Mouse (Mus musculus) limb, embryonic 14.5 days (tissue): Measurements from ENCODE around the gene Itgb6. TPM values are rescaled to one million over a fixed set of nuclear protein-coding genes. Genes with fewer than 3 reads are reported as not detected.

Experiments used
- ATAC-seq: fragments of 200-750 bp; cut with Nextera tagmentation; 2 replicates; pipeline ENCODE4 v1.8.0; 2017; ENCODE audit warnings: low read depth, moderate number of reproducible peaks, moderate TSS enrichment; ENCODE audit not compliant: low FRiP score
- DNase-seq: peaks from one replicate; pipeline ENCODE4 v3.0.0-alpha.2; 2015; ENCODE audit warnings: low spot score
- H3K27ac ChIP-seq: fragments of 300-500 bp; sonication (generic); replicated peaks from 2 replicates; pipeline ENCODE4 v1.5.1; 2014; ENCODE audit warnings: low read depth, mild to moderate bottlenecking, low read length, moderate library complexity, mixed read lengths
- H3K27me3 ChIP-seq: fragments of 300-500 bp; sonication (generic); 2 replicates; pipeline ENCODE4 v1.6.1; 2014; ENCODE audit warnings: low read length, mixed read lengths; ENCODE audit not compliant: control insufficient read depth, insufficient read depth
- H3K36me3 ChIP-seq: fragments of 300-500 bp; sonication (generic); 2 replicates; pipeline ENCODE4 v1.6.1; 2014; ENCODE audit warnings: mild to moderate bottlenecking, low read length, moderate library complexity, mixed read lengths; ENCODE audit not compliant: control insufficient read depth, insufficient read depth
- H3K4me1 ChIP-seq: fragments of 300-500 bp; sonication (generic); 2 replicates; pipeline ENCODE4 v1.6.1; 2014; ENCODE audit warnings: antibody characterized with exemption, low read length, mixed read lengths; ENCODE audit not compliant: control insufficient read depth, insufficient read depth
- H3K4me2 ChIP-seq: fragments of 300-500 bp; sonication (generic); replicated peaks from 2 replicates; pipeline ENCODE4 v1.6.1; 2014; ENCODE audit warnings: low read depth, mild to moderate bottlenecking, low read length, moderate library complexity; ENCODE audit not compliant: severe bottlenecking
- H3K4me3 ChIP-seq: fragments of 300-500 bp; sonication (generic); replicated peaks from 2 replicates; pipeline ENCODE4 v1.5.1; 2014; ENCODE audit warnings: low read length
- H3K9ac ChIP-seq: fragments of 300-500 bp; sonication (generic); 2 replicates; pipeline ENCODE4 v1.6.1; 2014; ENCODE audit warnings: mild to moderate bottlenecking, low read depth, low read length, moderate library complexity; ENCODE audit not compliant: severe bottlenecking
- H3K9me3 ChIP-seq: fragments of 300-500 bp; sonication (generic); 2 replicates; pipeline ENCODE4 v1.6.1; 2016; ENCODE audit warnings: low read length; ENCODE audit not compliant: control insufficient read depth
- POLR2A ChIP-seq: fragments of 200-500 bp; IDR thresholded peaks from 2 replicates; pipeline ENCODE4 v1.8.0; 2012; ENCODE audit warnings: inconsistent platforms, mild to moderate bottlenecking, moderate library complexity, borderline replicate concordance; ENCODE audit not compliant: insufficient read depth, insufficient read length; ENCODE audit errors: extremely low read depth
- WGBS: fragments of 180-500 bp; shearing (Covaris S2); extraction: QIAGEN DNeasy Blood & Tissue Kit; methylation state at CpG from one replicate; pipeline ENCODE4 v1.1.7; 2014; 5-methylcytosine and 5-hydroxymethylcytosine counted together
- polyA plus RNA-seq, 2 experiments: library from polyadenylated mRNA; depleted of rRNA in 1 of 2; stranded (reverse) in 1 of 2; unstranded in 1 of 2; fragments of >200 nt; fragmentation: Nextera tagmentation in 1 of 2; extraction: Ambion mirVana in 1 of 2; gene quantifications; 2 replicates each; pipeline versions ENCODE4 v1.2.1 to v1.2.3; 2012 to 2014

The Itgb6 gene
- polyA plus RNA-seq, 2 experiments, result 2.6 to 3.3 TPM

DNA sequence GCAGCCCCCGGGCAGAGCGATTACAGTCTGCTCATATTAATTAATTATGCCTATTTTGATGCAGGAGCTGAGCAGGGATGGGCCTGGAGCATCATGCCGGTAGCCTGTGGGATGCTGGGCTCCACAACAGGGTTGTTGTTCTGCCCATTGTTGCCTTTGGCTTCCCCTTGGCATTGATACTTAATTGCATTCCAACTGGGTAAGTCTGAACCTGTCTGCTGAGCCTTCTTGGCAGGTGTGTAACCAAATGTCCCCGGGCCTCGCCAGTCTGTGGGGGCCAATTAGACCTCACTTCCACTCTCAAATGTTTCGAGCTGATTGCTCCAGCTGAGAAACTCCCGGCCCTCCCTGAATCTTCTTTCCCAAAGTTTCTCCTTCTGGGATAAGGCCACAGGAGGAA lies 24.9 kb downstream of the Itgb6 start:
- Histone ChIP-seq H3K27me3 (no peaks in the 10 kb centered on the region), H3K4me2 (no peak overlapping the region), H3K27ac (no peak overlapping the region), H3K9ac (no peak overlapping the region), H3K4me3 (no peak overlapping the region), H3K4me1 (peaks cover 26% of the 10 kb centered on the region), H3K9me3 (no peaks in the 10 kb centered on the region), H3K36me3 (no peaks in the 10 kb centered on the region)
- no peak for TF ChIP-seq POLR2A
- DNase-seq (no peak), ATAC-seq (no peak)
- 47% methylated on average over 7 of the region's 7 CpGs for WGBS

DNA sequence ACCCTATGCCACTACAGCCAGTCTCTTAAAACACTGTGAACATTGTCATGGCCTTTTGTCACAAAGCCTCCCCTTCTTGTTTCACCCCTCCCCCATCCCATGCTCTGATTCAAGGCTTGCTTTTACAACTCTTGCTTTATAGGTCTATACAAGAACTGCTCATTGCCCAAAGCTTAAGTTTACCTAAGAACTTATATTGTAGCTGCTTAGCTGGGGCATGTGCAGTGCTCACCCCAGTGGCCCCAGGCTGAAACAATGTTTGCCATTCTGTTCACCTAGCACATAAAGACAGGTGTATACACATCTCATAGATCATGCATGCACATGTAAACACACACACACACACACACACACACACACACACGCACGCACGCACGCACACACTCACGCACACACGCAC lies 25.9 kb downstream of the Itgb6 start:
- no peaks in the 10 kb centered on the region for H3K9me3 ChIP-seq
- whole genome bisulfite sequencing, result 94% methylated on average over 6 of the region's 6 CpGs
- ATAC-seq (no peak), DNase-seq (no peak)
- no peak for TF ChIP-seq POLR2A
- peaks cover 26% of the 10 kb centered on the region for H3K4me1 ChIP-seq
- H3K4me2 ChIP-seq, result no peak overlapping the region
- no peak overlapping the region for H3K27ac ChIP-seq
- H3K9ac ChIP-seq, result no peak overlapping the region
- no peak overlapping the region for H3K4me3 ChIP-seq
- no peaks in the 10 kb centered on the region for H3K36me3 ChIP-seq
- no peaks in the 10 kb centered on the region for H3K27me3 ChIP-seq

DNA sequence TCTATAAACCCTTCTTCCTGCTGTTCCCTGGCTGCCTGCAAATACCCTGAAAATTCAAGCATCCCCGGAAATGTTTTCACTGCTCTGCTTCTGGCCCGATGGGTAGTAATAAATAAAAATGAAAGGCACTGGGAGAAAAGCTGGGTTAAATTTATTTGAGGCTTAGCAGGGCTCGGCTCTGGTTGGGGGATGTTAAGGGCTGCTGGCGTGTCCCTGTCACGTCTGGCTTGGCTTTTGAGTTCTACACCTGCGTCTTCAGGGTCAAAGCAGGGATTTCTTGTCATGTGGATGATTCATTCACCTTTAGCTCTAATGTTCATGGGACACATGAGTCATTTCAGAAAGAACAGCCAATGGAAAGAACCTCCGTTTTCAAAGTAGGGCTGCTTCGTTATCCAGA lies 26.7 kb downstream of the Itgb6 start:
- peaks cover 26% of the 10 kb centered on the region for H3K4me1 ChIP-seq
- TF ChIP-seq POLR2A, result no peak
- H3K4me2 ChIP-seq, result no peak overlapping the region
- no peaks in the 10 kb centered on the region for H3K27me3 ChIP-seq
- ATAC-seq, result no peak
- no peaks in the 10 kb centered on the region for H3K9me3 ChIP-seq
- H3K27ac ChIP-seq, result no peak overlapping the region
- no peaks in the 10 kb centered on the region for H3K36me3 ChIP-seq
- no peak for DNase-seq
- H3K9ac ChIP-seq, result no peak overlapping the region
- WGBS, result 17% methylated on average over 8 of the region's 8 CpGs
- H3K4me3 ChIP-seq, result no peak overlapping the region

DNA sequence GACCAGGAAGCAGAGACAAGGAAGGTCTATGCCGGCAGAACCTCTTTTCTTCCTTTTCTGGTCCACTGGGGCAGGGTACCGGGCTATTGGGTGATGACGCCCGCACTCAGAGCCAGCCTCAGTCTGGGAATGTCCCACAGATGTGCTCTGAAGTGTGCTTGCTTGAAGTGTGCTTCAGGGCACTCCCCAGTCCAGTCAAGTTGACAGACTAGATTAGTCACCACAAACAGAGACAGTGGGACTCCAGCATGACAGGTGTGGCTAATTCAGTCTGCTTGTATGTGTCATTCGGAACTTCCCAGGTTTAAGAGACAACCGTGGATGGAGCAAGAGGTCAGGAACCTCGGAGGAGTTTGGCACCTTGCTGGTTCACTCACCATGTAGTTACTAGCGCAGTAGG lies 27.9 kb downstream of the Itgb6 start:
- TF ChIP-seq POLR2A, result no peak
- Histone ChIP-seq H3K9ac (no peak overlapping the region), H3K36me3 (no peaks in the 10 kb centered on the region), H3K4me3 (no peak overlapping the region), H3K4me1 (peaks cover 26% of the 10 kb centered on the region), H3K4me2 (no peak overlapping the region), H3K27me3 (no peaks in the 10 kb centered on the region), H3K27ac (no peak overlapping the region), H3K9me3 (no peaks in the 10 kb centered on the region)
- DNase-seq (no peak), ATAC-seq (no peak)
- 79% methylated on average over 8 of the region's 8 CpGs for WGBS

DNA sequence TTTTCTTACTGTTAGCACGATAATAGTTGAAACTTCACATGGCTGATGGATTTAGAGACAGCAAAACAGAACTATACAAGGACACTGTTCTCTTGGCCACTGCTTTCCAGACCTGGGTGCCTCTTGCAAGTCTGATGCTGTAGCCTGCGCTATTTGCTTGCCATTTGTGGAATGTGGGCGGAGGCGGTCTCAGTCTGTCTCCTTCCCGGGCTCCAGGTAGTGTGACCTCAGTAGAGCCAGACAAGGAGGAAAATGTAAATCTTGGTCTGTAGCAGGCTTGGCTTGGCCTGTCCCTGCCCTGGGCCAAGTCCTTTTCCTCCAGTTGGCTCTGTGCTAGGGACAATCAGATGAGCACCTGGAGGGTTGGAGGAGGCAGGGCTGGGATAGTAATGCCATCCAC lies 30.2 kb downstream of the Itgb6 start:
- ATAC-seq (no peak), DNase-seq (no peak)
- no peak overlapping the region for H3K4me2 ChIP-seq
- H3K36me3 ChIP-seq, result no peaks in the 10 kb centered on the region
- no peaks in the 10 kb centered on the region for H3K27me3 ChIP-seq
- H3K9me3 ChIP-seq, result no peaks in the 10 kb centered on the region
- no peak overlapping the region for H3K4me3 ChIP-seq
- H3K9ac ChIP-seq, result no peak overlapping the region
- H3K4me1 ChIP-seq, result peaks cover 11% of the 10 kb centered on the region; the same call in 1 of the 2 replicates
- 57% methylated on average over 5 of the region's 5 CpGs for WGBS
- no peak for TF ChIP-seq POLR2A
- no peak overlapping the region for H3K27ac ChIP-seq

DNA sequence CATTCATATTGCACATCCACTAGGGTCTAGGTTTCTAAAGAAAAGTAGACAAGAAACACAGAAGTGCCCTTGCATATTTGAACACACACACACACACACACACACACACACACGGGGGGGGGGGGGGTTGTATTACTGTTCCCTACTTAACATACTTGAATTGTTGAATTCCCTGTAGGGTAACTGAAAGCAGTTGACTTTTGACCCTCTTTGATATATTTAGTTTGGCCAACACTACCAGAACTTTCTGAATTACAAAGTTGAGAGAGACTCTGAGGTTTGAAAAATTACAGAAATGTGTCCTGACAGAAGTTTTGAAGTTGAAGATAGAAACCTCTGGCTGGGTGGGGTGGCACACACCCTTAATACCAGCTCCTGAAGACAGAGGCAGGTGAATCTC lies 32.2 kb downstream of the Itgb6 start:
- H3K9me3 ChIP-seq, result no peaks in the 10 kb centered on the region
- no peak overlapping the region for H3K4me2 ChIP-seq
- TF ChIP-seq POLR2A, result no peak
- H3K27ac ChIP-seq, result no peak overlapping the region
- no peak overlapping the region for H3K4me3 ChIP-seq
- 43% methylated on average over 1 of the region's 1 CpGs for WGBS
- no peaks in the 10 kb centered on the region for H3K36me3 ChIP-seq
- H3K4me1 ChIP-seq, result 0 out of 2 replicates have a peak, but pooled peaks cover 3% of the 10 kb centered on the region
- no peak for DNase-seq
- H3K27me3 ChIP-seq, result no peaks in the 10 kb centered on the region
- no peak overlapping the region for H3K9ac ChIP-seq
- no peak for ATAC-seq
